Mouse (Mus musculus): ENCODE data around the gene Grb7.

Grb7 gene

GRCm38 (mm10) chr11:98445679-98446078 is 515 bp upstream of the Grb7 start:
- peak; percentile 68 for DNase-seq (ENCODE audit: low spot score)

GRCm38 (mm10) chr11:98446562-98447474 is 624 bp downstream of the Grb7 start:
- DNase-seq (ENCODE audit: low spot score): peak; percentile 74

- DNase-seq (ENCODE audit: low spot score): no peak
Measured at GRCm38 (mm10) chr11:98447475-98447834, 1.3 kb downstream of the Grb7 start.

- DNase-seq (ENCODE audit: low spot score): peak; percentile 55
Measured at GRCm38 (mm10) chr11:98448191-98448790, 2.1 kb downstream of the Grb7 start.

GRCm38 (mm10) chr11:98449419-98449818 is 3.2 kb downstream of the Grb7 start:
- DNase-seq (ENCODE audit: low spot score): no peak

GRCm38 (mm10) chr11:98449921-98450771 is 4.0 kb downstream of the Grb7 start:
- DNase-seq (ENCODE audit: low spot score): no peak

GRCm38 (mm10) chr11:98455484-98455883 is 9.3 kb downstream of the Grb7 start:
- DNase-seq (ENCODE audit: low spot score): no peak

- no peak for DNase-seq (ENCODE audit: low spot score)
Measured at GRCm38 (mm10) chr11:98456545-98456944, 10.4 kb downstream of the Grb7 start.

- DNase-seq (ENCODE audit: low spot score): no peak
Measured at GRCm38 (mm10) chr11:98456945-98457344, 10.8 kb downstream of the Grb7 start.

- peak; percentile 94 for DNase-seq (ENCODE audit: low spot score)
Measured at GRCm38 (mm10) chr11:98457367-98458120, 11.3 kb downstream of the Grb7 start.

GRCm38 (mm10) chr11:98458121-98458990 is 12.2 kb downstream of the Grb7 start:
- no peak for DNase-seq (ENCODE audit: low spot score)

GRCm38 (mm10) chr11:98459071-98459741 is 13.0 kb downstream of the Grb7 start:
- no peak for DNase-seq (ENCODE audit: low spot score)

- no peak for DNase-seq (ENCODE audit: low spot score)
Measured at GRCm38 (mm10) chr11:98459860-98460259, 13.7 kb downstream of the Grb7 start.

GRCm38 (mm10) chr11:98461109-98461720 is 15.0 kb downstream of the Grb7 start:
- DNase-seq (ENCODE audit: low spot score): no peak

GRCm38 (mm10) chr11:98462255-98462654 is 16.1 kb downstream of the Grb7 start:
- DNase-seq (ENCODE audit: low spot score): no peak

- no peak for DNase-seq (ENCODE audit: low spot score)
Measured at GRCm38 (mm10) chr11:98463911-98464310, 17.7 kb downstream of the Grb7 start.

GRCm38 (mm10) chr11:98464516-98464915 is 18.3 kb downstream of the Grb7 start:
- DNase-seq (ENCODE audit: low spot score): no peak

GRCm38 (mm10) chr11:98469761-98470714 is 23.8 kb downstream of the Grb7 start:
- peak; percentile 68 for DNase-seq (ENCODE audit: low spot score)

GRCm38 (mm10) chr11:98470795-98471194 is 24.6 kb downstream of the Grb7 start:
- DNase-seq (ENCODE audit: low spot score): no peak

Data from urinary bladder, postnatal 14 days (tissue).